Mouse (Mus musculus): ENCODE results near the gene Cds1.

GRCm38 (mm10) chr5:101811296-101812169 lies 46.6 kb downstream of the Cds1 start:
- TF ChIP-seq GATA1 (IDR thresholded peaks at IDR 0.05; ENCODE audit: borderline replicate concordance, low read length) (no peak), FLI1 (IDR thresholded peaks at IDR 0.05; ENCODE audit: low read length) (no peak)
